Mouse (Mus musculus): ENCODE data around the gene Dio3.

- TF ChIP-seq EP300 (optimal IDR thresholded peaks at IDR 0.05) (no peak), CTCF (IDR thresholded peaks at IDR 0.05; ENCODE audit: low read depth) (peak; percentile 51; the same call in 1 of the 2 replicates)
These were observed 932 bp upstream of the Dio3 start for GRCm38 (mm10) chr12:110277965-110278307.
